Mouse (Mus musculus): Measurements from ENCODE around the gene Polg2.
A peak's percentile ranks its signal among the peaks of the same experiment; 100 is the strongest.

The Polg2 gene

GRCm38 (mm10) chr11:106723611-106724125 is 55.7 kb downstream of the Polg2 start:
- DNase-seq, result peak in 1 of 2 experiments; percentile 46

- DNase-seq, result no peak
Measured at GRCm38 (mm10) chr11:106722831-106723361, 56.4 kb downstream of the Polg2 start.

- DNase-seq, result no peak
Measured at GRCm38 (mm10) chr11:106720379-106720778, 59.0 kb downstream of the Polg2 start.
